Mouse (Mus musculus) R1 (cell line): ENCODE measurements around the gene Slc17a2.
"Not testable (repeated sequence)": the region's sequence is repeated elsewhere in the genome, so short reads cannot be mapped to it uniquely, and the experiment has no call there.

Experiments
- DNase-seq: peaks from one replicate; pipeline ENCODE4 v3.0.0-alpha.2; 2018; ENCODE audit warnings: low read depth, low spot score

Slc17a2 gene

DNA sequence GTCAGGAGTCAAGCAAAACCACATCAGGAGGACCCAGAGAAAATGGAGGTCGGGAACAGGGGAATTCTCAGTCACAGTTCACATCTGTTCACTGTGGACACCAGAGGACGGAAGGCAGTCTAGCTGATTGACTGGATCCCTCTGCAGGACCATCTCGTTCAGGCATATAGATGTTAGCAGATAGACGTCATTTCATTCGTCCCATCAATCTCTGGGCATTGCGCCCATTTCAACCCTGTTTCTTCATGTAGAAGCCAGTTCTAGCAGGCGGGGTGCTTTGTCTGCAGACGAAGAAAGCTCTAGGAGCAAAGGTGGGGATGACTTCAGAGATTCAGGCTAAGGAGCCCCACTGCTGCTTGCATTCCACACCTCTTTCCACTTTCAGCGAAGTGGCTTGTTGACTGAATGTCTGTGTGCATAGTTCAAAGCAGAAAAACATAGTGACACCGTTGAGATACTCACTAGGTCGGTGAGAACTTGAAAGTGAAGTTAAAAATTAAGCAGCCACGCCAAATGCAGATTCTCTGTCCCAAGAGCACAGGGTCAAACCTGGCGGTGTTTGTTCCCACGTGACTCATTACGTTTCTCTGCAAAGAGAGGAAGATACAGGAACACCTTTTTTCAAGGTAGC lies at the start of gene Slc17a2:
TSS of gene Slc17a2 (plus strand) at position 572 of the 631 bp plus-strand sequence.
- DNase-seq, result no peak

DNA sequence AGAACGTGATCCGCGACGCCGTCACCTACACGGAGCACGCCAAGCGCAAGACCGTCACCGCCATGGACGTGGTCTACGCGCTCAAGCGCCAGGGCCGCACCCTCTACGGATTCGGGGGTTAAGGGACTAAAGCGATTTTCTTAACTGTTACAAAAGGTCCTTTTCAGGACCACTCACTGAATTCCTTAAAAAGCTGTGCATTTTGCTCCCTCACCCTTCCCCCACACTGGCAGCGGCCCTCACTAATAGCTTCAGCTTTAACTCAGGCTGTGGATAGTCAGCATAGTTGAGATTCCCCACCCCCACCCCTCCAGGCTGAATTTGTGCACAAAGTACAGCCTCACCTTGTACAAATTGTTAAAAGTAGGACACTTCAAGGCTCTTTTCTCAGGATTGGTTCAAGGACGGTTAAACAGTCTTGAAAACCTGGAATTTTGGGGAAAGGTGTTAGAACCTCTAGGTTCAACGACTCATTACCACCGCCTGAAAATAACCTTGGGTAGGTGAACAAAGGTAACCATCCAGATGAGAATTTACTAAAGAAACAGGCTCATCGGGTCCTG lies 49.5 kb upstream of the Slc17a2 start:
- peak; percentile 94 for DNase-seq

GRCm38 (mm10) chr13:23757921-23758320 lies 48.9 kb upstream of the Slc17a2 start:
- DNase-seq, result no peak

DNA sequence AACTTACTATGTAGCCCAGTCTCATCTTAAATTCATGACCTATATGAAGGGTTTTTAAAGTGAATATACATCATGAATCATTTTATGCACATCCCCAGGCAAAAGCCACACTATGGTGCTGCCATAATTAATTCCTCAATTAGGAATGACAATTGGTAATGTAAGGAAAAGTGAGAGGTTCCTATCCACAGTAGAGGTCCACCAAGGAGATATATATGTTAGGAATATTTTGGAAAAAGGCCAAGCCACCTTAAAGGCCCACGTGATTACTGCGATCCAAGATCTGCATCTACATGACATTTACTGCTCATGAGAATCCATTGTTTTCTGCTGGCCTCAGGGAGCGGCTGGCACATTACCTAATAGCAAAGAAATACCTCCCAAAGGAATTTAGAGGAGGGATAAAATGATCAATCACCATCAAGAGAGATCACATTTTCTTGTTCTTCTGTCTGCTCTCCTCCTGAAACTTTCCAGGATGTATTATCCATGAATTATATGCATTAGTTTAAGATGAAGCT lies 47.5 kb upstream of the Slc17a2 start:
- DNase-seq, result peak; percentile 64

DNA sequence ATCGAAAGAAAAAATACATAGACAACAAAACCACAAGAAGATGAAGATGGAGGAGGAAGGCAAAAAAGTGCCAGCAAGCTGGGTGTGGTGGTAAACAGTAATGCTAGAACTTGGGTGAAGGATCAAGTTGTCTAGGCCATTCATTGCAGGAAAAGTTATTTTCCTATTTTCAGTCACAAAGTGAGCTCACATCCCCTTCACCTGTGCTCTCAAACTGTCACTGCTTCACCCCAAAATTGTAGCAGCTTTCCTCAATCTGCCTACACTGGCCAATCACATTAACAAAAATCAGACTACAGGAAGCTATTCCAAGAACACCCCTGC lies 46.9 kb upstream of the Slc17a2 start:
- DNase-seq, result no peak

GRCm38 (mm10) chr13:23760240-23760971 lies 46.4 kb upstream of the Slc17a2 start:
- DNase-seq, result peak; percentile 88

GRCm38 (mm10) chr13:23760972-23761864 lies 45.6 kb upstream of the Slc17a2 start, which contains the start of gene Hist1h4a:
Hist1h4a (minus strand) TSS chr13:23761230.
- peak; percentile 99 for DNase-seq

DNA sequence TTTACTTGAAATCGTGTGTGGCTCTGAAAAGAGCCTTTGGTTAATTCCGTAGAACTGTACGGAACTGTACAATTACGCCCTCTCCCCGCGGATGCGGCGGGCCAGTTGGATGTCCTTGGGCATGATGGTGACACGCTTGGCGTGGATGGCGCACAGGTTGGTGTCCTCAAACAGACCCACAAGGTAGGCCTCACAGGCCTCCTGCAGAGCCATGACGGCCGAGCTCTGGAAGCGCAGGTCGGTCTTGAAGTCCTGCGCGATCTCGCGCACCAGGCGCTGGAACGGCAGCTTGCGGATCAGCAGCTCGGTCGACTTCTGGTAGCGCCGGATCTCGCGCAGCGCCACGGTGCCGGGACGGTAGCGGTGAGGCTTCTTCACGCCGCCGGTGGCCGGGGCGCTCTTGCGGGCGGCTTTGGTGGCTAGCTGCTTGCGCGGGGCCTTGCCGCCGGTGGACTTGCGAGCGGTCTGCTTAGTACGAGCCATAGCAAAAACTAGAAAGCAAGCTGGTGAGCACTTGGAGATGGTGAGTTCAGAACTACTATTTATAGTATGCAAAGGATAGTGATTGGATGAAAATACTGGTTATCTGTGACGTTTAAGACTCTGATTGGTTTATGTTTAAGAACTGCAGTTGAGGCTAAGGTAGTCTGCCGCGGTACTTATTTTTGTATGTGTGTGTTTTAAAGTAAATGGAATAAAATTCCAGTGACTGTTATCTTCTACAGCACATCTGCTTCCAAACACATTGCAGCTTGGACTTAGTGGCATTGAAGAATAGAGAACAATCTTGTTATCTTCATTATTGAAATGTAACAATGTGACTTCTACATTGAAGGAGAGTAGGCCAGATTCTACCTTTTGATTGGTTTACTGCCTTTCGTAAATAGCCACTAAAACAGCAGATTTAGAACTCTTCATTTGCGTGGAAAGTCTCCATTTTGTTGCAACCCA lies 44.6 kb upstream of the Slc17a2 start, which contains the start of gene Hist1h3a:
TSS of gene Hist1h3a (minus strand) at position 516 of the 951 bp plus-strand sequence.
- DNase-seq, result peak; percentile 95

DNA sequence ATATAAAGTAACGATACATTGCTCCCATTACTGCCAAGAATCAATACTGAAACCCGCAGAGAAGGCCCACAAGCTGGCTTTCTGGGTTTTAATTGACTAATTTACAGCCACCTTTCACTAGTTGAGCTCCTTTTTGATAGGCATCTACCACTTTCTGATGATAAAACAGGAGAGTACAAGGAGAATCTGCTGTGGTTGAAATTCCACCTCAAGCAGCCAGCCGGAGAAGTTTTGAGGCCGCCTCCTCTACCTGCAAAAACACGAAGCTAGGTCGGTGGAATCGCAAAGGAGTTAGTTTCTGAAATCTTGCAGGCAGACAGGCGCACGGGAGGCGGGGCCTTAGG lies 43.6 kb upstream of the Slc17a2 start:
- no peak for DNase-seq

DNA sequence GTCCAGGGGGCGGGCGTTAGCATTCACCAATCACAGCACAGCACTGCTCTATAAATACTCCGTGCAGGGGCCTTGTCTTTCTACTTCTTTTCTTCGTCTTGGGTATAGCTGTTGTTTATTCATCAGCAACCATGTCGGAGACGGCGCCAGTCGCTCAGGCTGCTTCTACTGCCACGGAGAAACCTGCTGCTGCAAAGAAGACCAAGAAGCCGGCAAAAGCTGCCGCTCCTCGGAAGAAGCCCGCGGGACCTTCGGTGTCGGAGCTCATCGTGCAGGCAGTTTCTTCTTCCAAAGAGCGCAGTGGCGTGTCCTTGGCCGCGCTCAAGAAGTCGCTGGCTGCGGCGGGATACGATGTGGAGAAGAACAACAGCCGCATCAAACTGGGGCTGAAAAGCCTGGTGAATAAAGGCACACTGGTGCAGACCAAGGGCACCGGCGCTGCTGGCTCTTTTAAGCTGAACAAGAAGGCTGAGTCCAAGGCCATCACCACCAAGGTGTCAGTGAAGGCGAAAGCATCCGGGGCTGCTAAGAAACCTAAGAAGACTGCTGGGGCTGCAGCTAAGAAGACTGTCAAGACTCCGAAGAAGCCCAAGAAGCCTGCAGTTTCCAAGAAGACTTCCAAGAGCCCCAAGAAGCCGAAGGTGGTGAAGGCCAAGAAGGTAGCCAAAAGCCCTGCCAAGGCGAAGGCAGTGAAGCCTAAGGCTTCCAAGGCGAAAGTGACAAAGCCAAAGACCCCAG lies 43.0 kb upstream of the Slc17a2 start, which contains the start of gene Hist1h1a:
TSS of gene Hist1h1a (plus strand) at position 81 of the 738 bp plus-strand sequence.
- peak; percentile 95 for DNase-seq

GRCm38 (mm10) chr13:23764324-23765171 lies 42.2 kb upstream of the Slc17a2 start:
- peak; percentile 75 for DNase-seq

GRCm38 (mm10) chr13:23765172-23765513 lies 41.6 kb upstream of the Slc17a2 start:
- DNase-seq, result no peak

DNA sequence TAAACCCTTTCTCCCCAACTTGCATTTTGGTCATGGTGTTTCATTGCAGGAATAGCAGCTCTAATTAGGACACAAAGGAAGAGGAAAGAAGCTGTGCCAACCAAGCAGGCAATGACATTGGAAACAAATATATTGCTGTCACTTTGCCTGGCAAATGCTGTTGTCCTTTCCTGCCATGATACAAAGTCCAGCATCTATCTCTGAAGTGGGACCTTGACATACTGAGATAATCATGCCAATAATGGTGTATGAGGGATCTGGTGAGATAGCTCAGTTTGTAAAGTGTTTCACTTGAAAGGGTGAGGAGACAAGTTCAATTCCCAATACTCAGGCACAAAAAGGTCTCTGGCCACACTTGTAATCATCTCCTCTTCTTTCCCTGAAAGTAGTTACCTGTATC lies 40.0 kb upstream of the Slc17a2 start:
- no peak for DNase-seq

GRCm38 (mm10) chr13:23768834-23769397 lies 37.9 kb upstream of the Slc17a2 start:
- no peak for DNase-seq

GRCm38 (mm10) chr13:23769613-23770012 lies 37.2 kb upstream of the Slc17a2 start, which contains the start of gene Trim38:
Trim38 (plus strand) TSS chr13:23769913.
- DNase-seq, result not testable (repeated sequence)

DNA sequence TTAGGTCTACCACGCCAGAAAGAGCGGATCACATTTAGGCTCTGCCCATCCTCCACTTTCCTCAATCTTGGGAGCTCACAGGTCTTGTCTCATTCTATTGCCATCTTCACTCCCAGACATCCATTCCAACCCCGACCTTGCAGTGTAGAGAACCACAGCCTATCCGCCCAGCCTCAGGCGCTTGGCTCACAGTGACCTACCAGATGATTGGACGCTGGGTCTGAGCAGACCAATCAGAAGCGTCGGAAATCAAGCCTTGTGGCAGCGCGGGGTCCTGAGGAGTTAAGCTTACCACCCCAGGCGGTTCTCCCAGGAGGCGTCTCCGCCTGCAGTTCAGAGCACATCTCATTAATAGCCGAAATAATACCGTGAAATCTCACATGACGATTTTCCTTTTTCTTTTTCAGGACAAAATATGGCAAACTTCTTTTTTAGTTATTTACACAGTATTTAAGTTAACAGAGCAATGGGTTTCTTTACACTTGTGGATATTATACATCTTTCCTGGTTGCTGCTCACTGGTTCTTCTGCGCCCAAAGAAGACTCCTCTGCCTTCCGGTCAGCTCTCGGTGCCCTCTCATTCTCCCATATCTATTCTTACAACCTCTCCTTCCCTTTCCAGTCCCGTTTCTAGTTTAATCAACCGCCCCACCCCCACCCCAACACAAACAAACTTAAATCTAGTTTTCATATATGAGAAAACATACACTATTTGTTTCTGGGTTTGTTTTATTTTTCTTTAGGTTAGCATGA lies 34.1 kb upstream of the Slc17a2 start:
- DNase-seq, result peak; percentile 95

DNA sequence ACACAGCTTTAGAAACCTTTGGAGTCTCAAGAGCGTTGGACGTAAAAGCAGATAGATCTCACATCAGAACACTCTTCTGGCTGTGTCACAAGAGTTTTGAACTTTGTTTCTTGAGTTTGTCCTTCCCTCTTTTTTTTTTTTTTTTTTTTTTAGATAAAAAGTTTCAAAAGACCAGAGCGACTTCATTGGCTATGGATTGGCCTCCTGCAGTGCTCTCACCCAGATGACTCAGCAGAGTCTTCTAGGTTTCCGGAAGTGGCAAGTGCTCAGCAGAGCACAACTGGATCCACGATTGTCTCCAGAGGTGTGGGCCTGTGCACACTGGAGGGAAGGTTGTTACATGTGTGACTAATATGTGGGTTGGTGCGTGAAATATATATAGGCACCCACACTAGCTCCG lies 28.5 kb upstream of the Slc17a2 start:
- peak; percentile 68 for DNase-seq

DNA sequence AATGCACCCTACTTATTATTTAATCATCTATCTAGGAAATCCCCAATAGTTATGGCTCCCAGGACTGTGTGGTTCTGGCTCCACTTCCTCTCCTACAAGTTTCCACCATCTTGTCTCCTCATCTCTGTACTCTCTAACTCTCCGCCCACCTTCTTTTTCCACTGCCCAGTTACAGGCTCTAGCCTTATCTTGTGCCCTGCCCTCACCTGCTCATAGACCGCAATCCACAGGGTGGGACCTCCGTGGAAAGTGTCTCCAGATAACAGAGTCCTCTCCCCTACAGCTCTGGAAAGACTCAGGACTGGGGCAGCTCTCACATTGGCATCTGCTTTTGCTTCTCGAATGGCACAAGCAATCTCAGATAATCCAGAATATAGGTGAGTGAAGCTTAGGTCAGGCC lies 27.8 kb upstream of the Slc17a2 start:
- DNase-seq, result no peak
